Mouse (Mus musculus): ENCODE data around the gene Arnt.
"Not testable (repeated sequence)": the region's sequence is repeated elsewhere in the genome, so short reads cannot be mapped to it uniquely, and the experiment has no call there.

The Arnt gene

DNA sequence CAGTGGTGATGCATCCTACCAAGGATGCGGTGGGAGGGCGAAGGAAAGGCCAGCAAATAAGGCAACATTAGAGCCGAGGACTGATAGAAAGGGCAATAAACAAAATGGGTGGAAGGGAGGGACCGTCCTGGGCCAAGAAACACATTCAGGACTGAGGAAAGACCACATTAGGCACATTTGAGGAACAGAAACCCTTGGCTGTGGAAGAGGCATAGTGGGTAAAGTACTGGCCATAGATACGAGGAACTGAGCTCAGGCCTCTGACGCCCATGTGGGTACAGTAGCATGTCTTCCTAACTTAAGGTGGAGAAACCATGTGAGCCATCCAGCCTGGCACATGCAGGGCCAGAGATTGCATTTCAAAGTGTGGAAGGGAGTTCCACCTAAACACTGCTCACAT, 95.6 kb downstream of the Arnt start:
- DNase-seq (ENCODE audit: low spot score), result no peak

DNA sequence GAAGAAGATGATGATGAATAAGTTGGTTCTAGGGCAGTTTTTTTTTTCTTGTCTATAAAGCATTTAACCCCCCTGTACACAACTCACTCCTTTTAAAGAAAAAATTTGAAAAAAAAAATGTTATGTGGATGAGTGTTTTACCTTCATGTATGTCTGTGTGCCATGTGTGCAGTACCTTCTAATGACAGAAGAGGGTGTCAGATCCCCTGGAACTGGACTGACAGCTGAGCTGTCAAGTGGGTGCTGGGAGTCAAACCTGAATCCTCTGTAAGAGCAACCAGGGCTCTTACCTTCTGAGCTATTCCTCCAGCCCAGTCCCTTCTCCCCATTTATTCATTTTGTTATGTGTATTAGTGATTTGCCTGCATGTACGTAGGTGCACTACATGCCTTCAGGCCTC, 96.8 kb downstream of the Arnt start:
- no peak for DNase-seq (ENCODE audit: low spot score)

DNA sequence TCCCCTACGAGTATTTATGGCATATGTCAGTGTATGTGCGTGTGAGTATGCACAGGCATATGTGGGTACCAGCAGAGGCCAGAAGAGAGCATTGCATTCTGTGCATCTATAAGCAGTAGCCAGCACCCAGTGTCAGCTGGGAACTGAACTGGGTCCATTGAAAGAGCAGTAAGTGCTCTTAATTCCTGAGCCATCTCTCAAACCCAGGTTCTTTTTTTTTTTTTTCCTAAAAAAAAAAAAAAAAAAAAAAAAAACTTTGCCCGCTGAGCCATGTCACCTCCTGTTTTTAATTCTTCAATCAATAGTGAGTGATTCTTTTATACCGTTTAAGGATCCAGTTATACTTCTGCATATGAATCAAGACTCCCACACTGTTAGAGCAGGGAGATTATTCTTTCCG, 99.2 kb downstream of the Arnt start:
- no peak for DNase-seq (ENCODE audit: low spot score)

DNA sequence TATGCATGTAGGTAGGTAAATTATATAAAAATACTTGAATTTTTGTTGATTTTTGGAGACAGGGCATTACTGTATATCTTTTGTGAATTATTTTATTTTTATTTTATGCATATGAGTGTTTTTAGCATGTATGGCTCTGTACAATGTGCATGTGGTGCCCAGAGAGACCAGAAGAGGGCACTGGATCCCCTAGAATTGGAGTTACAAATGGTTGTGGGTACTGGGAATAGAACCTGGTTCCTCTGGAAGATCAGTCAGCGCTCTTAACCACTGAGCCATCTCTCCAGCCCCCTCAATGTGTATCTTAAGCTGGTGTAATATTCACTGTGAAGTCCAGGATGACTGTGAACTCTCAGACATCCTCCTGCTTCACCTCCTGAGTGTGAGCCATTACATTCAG, 100.7 kb downstream of the Arnt start:
- no peak for DNase-seq (ENCODE audit: low spot score)

DNA sequence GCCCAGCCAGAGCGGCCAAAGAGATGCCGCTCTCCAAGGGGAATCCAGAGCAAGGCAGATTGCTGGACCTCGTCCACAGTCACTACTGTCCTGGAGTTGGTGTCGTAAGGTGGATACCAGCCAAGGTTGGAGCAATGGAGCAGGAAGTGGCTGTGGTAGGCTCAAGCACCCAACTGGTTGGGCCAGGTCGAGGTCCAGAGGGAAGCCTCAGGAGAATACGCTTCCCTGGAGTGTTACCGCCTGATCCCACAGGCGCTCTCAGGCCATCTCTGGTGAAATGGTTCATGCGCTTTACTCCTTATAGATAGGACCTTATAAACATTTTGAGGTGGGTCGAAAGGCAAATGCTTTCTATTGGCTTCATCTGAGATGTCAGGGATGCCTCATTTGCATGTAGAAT, 104.7 kb downstream of the Arnt start:
- no peak for DNase-seq (ENCODE audit: low spot score)

DNA sequence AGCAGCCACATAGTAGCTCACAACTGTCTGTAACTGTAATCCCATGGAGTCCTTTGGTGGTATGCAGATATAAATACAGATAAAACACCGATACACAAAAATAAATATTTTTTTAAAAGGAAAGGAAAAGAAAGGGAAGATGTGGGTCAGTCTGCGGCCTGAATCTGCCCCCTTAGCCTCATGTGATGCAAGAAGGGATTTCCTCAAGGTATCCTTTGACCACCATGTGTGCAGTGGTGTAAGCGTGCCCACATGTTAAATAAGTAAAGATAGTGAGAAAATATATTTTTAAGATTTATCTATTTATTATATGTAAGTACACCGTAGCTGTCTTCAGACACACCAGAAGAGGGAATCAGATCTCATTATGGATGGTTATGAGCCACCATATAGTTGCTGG, 105.6 kb downstream of the Arnt start:
- DNase-seq (ENCODE audit: low spot score), result no peak

DNA sequence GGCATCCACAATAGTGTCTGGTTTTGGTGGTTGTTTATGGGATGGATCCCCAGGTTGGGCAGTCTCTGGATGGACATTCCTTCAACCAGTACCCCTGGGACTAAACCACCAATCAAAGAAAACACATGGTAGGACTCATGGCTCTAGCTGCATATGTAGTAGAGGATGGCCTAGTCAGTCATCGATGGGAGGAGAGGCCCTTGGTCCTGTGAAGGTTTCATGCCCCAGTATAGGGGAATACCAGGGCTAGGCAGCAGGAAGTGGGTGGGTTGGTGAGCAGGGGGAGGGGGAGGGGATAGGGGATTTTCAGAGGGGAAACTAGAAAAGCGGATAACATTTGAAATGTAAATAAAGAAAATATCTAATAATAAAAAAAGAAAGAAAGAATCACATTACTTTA, 107.0 kb downstream of the Arnt start:
- DNase-seq (ENCODE audit: low spot score), result not testable (repeated sequence)

DNA sequence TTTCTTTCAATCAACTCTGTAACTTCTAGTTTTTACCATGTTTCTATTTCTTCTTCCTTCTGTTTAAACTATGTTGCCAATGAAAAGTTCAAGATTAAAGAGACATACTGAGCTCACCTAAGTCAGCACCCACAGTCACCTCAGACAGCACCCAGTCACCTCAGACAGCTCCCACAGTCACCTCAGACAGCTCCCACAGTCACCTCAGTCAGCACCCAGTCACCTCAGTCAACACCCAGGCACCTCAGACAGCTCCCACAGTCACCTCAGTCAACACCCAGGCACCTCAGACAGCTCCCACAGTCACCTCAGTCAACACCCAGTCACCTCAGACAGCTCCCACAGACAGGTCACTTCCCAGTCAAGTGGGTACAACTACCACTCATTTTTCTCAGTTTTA, 108.0 kb downstream of the Arnt start:
- no peak for DNase-seq (ENCODE audit: low spot score)

DNA sequence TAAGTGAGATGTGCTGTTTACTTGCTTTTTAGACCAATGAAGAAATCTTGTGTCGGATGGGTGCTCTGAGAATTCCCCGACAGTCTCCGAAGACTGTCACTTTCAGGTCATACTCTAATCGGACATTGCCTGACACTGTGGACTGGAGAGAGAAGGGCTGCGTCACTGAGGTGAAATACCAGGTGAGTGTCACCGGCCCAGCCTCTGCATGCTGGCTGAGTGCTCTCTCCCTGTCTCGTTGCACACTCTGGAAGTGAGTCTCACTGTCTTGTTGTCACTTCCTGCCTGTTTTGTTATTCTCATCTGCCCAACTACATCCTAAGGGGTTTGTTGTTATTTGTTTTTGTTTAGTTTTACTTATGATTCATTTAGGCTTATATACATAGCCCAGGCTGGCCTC, 108.8 kb downstream of the Arnt start:
- no peak for DNase-seq (ENCODE audit: low spot score)

All from testis, postnatal 14 days (tissue).